Mouse (Mus musculus) G1E (cell line): ENCODE results near the gene Ccz1.
"Not testable (repeated sequence)": the region's sequence is repeated elsewhere in the genome, so short reads cannot be mapped to it uniquely, and the experiment has no call there.

ENCODE experiments used
- CTCF ChIP-seq: IDR thresholded peaks from 2 replicates; pipeline ENCODE4 v1.5.1; 2012; ENCODE audit warnings: low read depth, low read length, inconsistent platforms, mixed read lengths
- GATA1 ChIP-seq: IDR thresholded peaks from 2 replicates; pipeline ENCODE4 v1.6.1; 2012; ENCODE audit warnings: borderline replicate concordance, low read length, inconsistent platforms, mixed read lengths
- GATA2 ChIP-seq: IDR thresholded peaks from 2 replicates; pipeline ENCODE4 v1.6.1; 2012; ENCODE audit warnings: low read depth, low read length, inconsistent platforms, borderline replicate concordance

- TF ChIP-seq GATA1, CTCF, GATA2: not testable (repeated sequence)
These were observed 1.1 kb downstream of the Ccz1 start for GRCm38 (mm10) chr5:144013366-144014134.
